Mouse (Mus musculus) kidney, postnatal 0 days (tissue): ENCODE measurements around the gene Rasd1. TPM values are rescaled to one million over a fixed set of nuclear protein-coding genes. Genes with fewer than 3 reads are reported as not detected.

ENCODE experiments used
- ATAC-seq: fragments of 200-750 bp; cut with Nextera tagmentation; replicated peaks from 2 replicates; pipeline ENCODE4 v1.8.0; 2017; ENCODE audit warnings: low read depth, moderate number of reproducible peaks, moderate TSS enrichment, moderate library complexity; ENCODE audit not compliant: low FRiP score
- DNase-seq: peaks from one replicate; pipeline ENCODE4 v3.0.0-alpha.2; 2016; ENCODE audit warnings: low spot score
- H3K27ac ChIP-seq: fragments of 300-500 bp; sonication (generic); 2 replicates; pipeline ENCODE4 v1.5.1; 2014; ENCODE audit warnings: mild to moderate bottlenecking
- H3K27me3 ChIP-seq: fragments of 300-500 bp; sonication (generic); 2 replicates; pipeline ENCODE4 v1.6.1; 2014; ENCODE audit warnings: low read length, mixed read lengths; ENCODE audit not compliant: insufficient read depth
- H3K36me3 ChIP-seq: fragments of 300-500 bp; sonication (generic); 2 replicates; pipeline ENCODE4 v1.6.1; 2014; ENCODE audit warnings: low read length, mixed read lengths; ENCODE audit not compliant: insufficient read depth
- H3K4me1 ChIP-seq: fragments of 300-500 bp; sonication (generic); replicated peaks from 2 replicates; pipeline ENCODE4 v1.6.1; 2014; ENCODE audit warnings: antibody characterized with exemption, low read length, mixed read lengths; ENCODE audit not compliant: insufficient read depth
- H3K4me2 ChIP-seq: fragments of 300-500 bp; sonication (generic); 2 replicates; pipeline ENCODE4 v1.6.1; 2014; ENCODE audit warnings: mild to moderate bottlenecking, low read length, moderate library complexity, mixed read lengths
- H3K4me3 ChIP-seq: fragments of 300-500 bp; sonication (generic); replicated peaks from 2 replicates; pipeline ENCODE4 v1.5.1; 2014; ENCODE audit warnings: low read depth, low read length
- H3K9ac ChIP-seq: fragments of 300-500 bp; sonication (generic); 2 replicates; pipeline ENCODE4 v1.6.1; 2014; ENCODE audit warnings: low read depth, low read length
- H3K9me3 ChIP-seq: fragments of 300-500 bp; sonication (generic); replicated peaks from 2 replicates; pipeline ENCODE4 v1.6.1; 2016; ENCODE audit warnings: low read length, inconsistent platforms, mixed read lengths
- CTCF ChIP-seq: IDR thresholded peaks from 2 replicates; pipeline ENCODE4 v1.5.1; 2016; ENCODE audit warnings: antibody characterized with exemption, low read depth, mild to moderate bottlenecking, moderate library complexity
- WGBS: fragments of 180-500 bp; shearing (Covaris S2); extraction: QIAGEN DNeasy Blood & Tissue Kit; methylation state at CpG from one replicate; pipeline ENCODE4 v1.1.7; 2014; 5-methylcytosine and 5-hydroxymethylcytosine counted together
- polyA plus RNA-seq: library from polyadenylated mRNA; unstranded; fragments of >200 nt; fragmentation: Nextera tagmentation; extraction: Ambion mirVana; gene quantifications from 2 replicates; pipeline ENCODE4 v1.2.1, GENCODE M21; 2015

The Rasd1 gene
- 7.4 and 7.9 TPM in 2 replicates for polyA plus RNA-seq

DNA sequence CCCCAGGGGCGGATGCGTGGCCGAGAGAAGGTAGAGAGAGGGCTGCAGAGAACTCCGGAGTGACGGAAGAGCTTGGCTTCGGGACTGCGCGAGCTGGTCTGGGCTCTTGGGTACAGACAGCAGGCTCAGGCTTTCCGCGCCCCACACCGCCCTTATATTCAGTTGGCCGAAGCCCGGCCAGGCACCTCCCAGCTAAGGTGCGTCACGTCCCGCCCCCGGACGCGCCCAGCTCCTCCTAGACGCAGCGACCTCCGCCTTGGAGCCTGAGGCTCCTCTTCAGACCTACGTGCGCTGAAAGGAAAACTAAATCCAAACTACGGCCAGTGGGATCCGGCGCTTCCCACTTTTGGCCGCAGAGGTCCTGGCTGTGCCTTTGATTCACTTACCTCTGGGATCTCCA is at the start of gene Rasd1:
Gene Rasd1 (minus strand): TSS at position 127 of the 400 bp plus-strand sequence.
- H3K4me2 ChIP-seq = peak within 1 kb of the TSS; percentile 92
- no peaks in the 10 kb centered on the region for H3K27me3 ChIP-seq
- H3K9ac ChIP-seq = peak within 1 kb of the TSS; percentile 57
- under 1% methylated on average over 28 of the region's 28 CpGs for WGBS
- peak within 1 kb of the TSS; percentile 48 for H3K4me3 ChIP-seq
- peaks cover 20% of the 10 kb centered on the region for H3K4me1 ChIP-seq
- peak; percentile 91 for DNase-seq
- H3K36me3 ChIP-seq = peaks cover 17% of the 10 kb centered on the region
- peak within 1 kb of the TSS; percentile 74 for H3K27ac ChIP-seq
- no peak for TF ChIP-seq CTCF
- H3K9me3 ChIP-seq = no peaks in the 10 kb centered on the region
- peak; percentile 88 for ATAC-seq

GRCm38 (mm10) chr11:60011516-60011915 is 46.8 kb upstream of the Rasd1 start:
- Histone ChIP-seq H3K36me3 (no peaks in the 10 kb centered on the region), H3K4me1 (no peaks in the 10 kb centered on the region), H3K4me2 (no peak overlapping the region), H3K9ac (no peak overlapping the region), H3K9me3 (no peaks in the 10 kb centered on the region), H3K4me3 (no peak overlapping the region), H3K27me3 (no peaks in the 10 kb centered on the region), H3K27ac (no peak overlapping the region)
- no peak for DNase-seq
- TF ChIP-seq CTCF = no peak
- no peak for ATAC-seq
- 79% methylated on average over 3 of the region's 3 CpGs for WGBS

GRCm38 (mm10) chr11:60009451-60009850 is 44.7 kb upstream of the Rasd1 start:
- no peak overlapping the region for H3K4me3 ChIP-seq
- no peak for DNase-seq
- no peak overlapping the region for H3K9ac ChIP-seq
- ATAC-seq = no peak
- no peak overlapping the region for H3K27ac ChIP-seq
- H3K9me3 ChIP-seq = no peaks in the 10 kb centered on the region
- no peak for TF ChIP-seq CTCF
- H3K4me1 ChIP-seq = no peaks in the 10 kb centered on the region
- H3K4me2 ChIP-seq = no peak overlapping the region
- 80% methylated on average over 3 of the region's 3 CpGs for WGBS
- H3K36me3 ChIP-seq = no peaks in the 10 kb centered on the region
- H3K27me3 ChIP-seq = no peaks in the 10 kb centered on the region

- no peak overlapping the region for H3K4me3 ChIP-seq
- no peaks in the 10 kb centered on the region for H3K4me1 ChIP-seq
- no peaks in the 10 kb centered on the region for H3K27me3 ChIP-seq
- ATAC-seq (no peak), DNase-seq (no peak)
- H3K36me3 ChIP-seq = no peaks in the 10 kb centered on the region
- 68% methylated on average over 3 of the region's 3 CpGs for WGBS
- H3K4me2 ChIP-seq = no peak overlapping the region
- no peak overlapping the region for H3K27ac ChIP-seq
- no peak overlapping the region for H3K9ac ChIP-seq
- H3K9me3 ChIP-seq = no peaks in the 10 kb centered on the region
- no peak for TF ChIP-seq CTCF
Measured at GRCm38 (mm10) chr11:60005866-60006265, 41.1 kb upstream of the Rasd1 start.

DNA sequence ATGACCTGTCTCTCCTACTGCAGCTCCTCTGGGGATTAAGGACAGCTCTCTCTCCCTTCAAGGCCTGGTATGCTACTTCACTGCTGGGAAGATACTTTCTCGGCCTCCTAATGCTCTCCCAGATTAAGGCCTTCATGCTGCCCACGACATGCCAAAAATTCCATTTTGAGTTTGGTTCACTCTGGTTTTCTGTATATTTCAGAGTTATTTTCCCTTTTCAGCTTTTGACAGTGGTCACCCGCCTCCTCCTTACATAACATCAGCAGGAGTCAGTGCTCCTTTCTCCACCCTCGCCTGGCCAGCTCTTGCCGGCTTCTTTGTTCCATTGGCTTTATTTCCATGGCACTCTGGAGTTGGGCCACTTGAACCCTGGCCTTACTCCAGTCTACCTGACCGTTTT is 40.0 kb upstream of the Rasd1 start:
- DNase-seq (no peak), ATAC-seq (no peak)
- no peak overlapping the region for H3K27ac ChIP-seq
- no peaks in the 10 kb centered on the region for H3K27me3 ChIP-seq
- no peaks in the 10 kb centered on the region for H3K9me3 ChIP-seq
- H3K9ac ChIP-seq = no peak overlapping the region
- no peak overlapping the region for H3K4me2 ChIP-seq
- WGBS = 86% methylated on average over 6 of the region's 6 CpGs
- no peak for TF ChIP-seq CTCF
- H3K36me3 ChIP-seq = no peaks in the 10 kb centered on the region
- H3K4me3 ChIP-seq = no peak overlapping the region
- H3K4me1 ChIP-seq = no peaks in the 10 kb centered on the region

GRCm38 (mm10) chr11:60003811-60004210 is 39.1 kb upstream of the Rasd1 start:
- Histone ChIP-seq H3K27ac (no peak overlapping the region), H3K9me3 (no peaks in the 10 kb centered on the region), H3K4me3 (no peak overlapping the region), H3K27me3 (no peaks in the 10 kb centered on the region), H3K9ac (no peak overlapping the region), H3K4me2 (no peak overlapping the region), H3K36me3 (no peaks in the 10 kb centered on the region), H3K4me1 (no peaks in the 10 kb centered on the region)
- TF ChIP-seq CTCF = no peak
- DNase-seq = no peak
- ATAC-seq = no peak
- 87% methylated on average over 8 of the region's 8 CpGs for WGBS
